Mouse (Mus musculus) MEL (cell line): ENCODE measurements around the gene Actr1a.

ENCODE experiments used
- CTCF ChIP-seq, 3 experiments: IDR thresholded peaks in 2 of 3; conservative IDR thresholded peaks in 1 of 3; 2 replicates each; pipeline ENCODE4 v1.5.1; 2011 to 2012; ENCODE audit warnings: low read length in 3 of 3, low read depth in 2 of 3, mild to moderate bottlenecking in 2 of 3, improper control_type of control experiment in 1 of 3, inconsistent platforms in 1 of 3, mixed read lengths in 1 of 3, moderate library complexity in 1 of 3; ENCODE audit not compliant: control insufficient read depth in 1 of 3, insufficient read depth in 1 of 3, poor library complexity in 1 of 3, severe bottlenecking in 1 of 3
- E2F4 ChIP-seq: IDR thresholded peaks from 2 replicates; pipeline ENCODE4 v1.6.1; 2011; ENCODE audit warnings: low read depth, low read length, improper control_type of control experiment, borderline replicate concordance
- MAZ ChIP-seq: IDR thresholded peaks from 2 replicates; pipeline ENCODE4 v1.6.1; 2012; ENCODE audit warnings: low read depth, mild to moderate bottlenecking, inconsistent platforms, low read length, improper control_type of control experiment
- POLR2A ChIP-seq, 2 experiments: IDR thresholded peaks; 2 replicates each; pipeline ENCODE4 v1.6.1; 2011 to 2012; ENCODE audit warnings: low read length in 2 of 2, mild to moderate bottlenecking in 2 of 2, control low read depth in 1 of 2, improper control_type of control experiment in 1 of 2, low read depth in 1 of 2, moderate library complexity in 1 of 2; ENCODE audit not compliant: control insufficient read depth in 1 of 2, insufficient read depth in 1 of 2, poor library complexity in 1 of 2

- TF ChIP-seq CTCF (IDR thresholded peaks at IDR 0.05 in 2 of 3, conservative IDR thresholded peaks at IDR 0.05 in 1 of 3; ENCODE audit: control insufficient read depth in 1 of 3, insufficient read depth in 1 of 3, low read depth in 2 of 3, low read length in 3 of 3, poor library complexity in 1 of 3, severe bottlenecking in 1 of 3) (no peak), POLR2A (IDR thresholded peaks at IDR 0.05; ENCODE audit: control insufficient read depth in 1 of 2, insufficient read depth in 1 of 2, low read depth in 1 of 2, low read length in 2 of 2, poor library complexity in 1 of 2) (no peak), E2F4 (no peak), MAZ (no peak)
Measured at GRCm38 (mm10) chr19:46344710-46345419, 50.7 kb downstream of the Actr1a start.
